Mouse (Mus musculus) layer of hippocampus, adult 11-12 months (tissue): Measurements from ENCODE around the gene Olfr996.
"Not testable (repeated sequence)": the region's sequence is repeated elsewhere in the genome, so short reads cannot be mapped to it uniquely, and the experiment has no call there.

Source experiments
- DNase-seq: peaks from one replicate; pipeline ENCODE4 v3.0.0; 2022; ENCODE audit warnings: low spot score

Gene Olfr996

GRCm38 (mm10) chr2:85578915-85579314 lies at the start of gene Olfr996:
Olfr996 (plus strand) TSS chr2:85579215.
- DNase-seq: no peak

GRCm38 (mm10) chr2:85532082-85532778 lies 46.8 kb upstream of the Olfr996 start:
- no peak for DNase-seq

DNA sequence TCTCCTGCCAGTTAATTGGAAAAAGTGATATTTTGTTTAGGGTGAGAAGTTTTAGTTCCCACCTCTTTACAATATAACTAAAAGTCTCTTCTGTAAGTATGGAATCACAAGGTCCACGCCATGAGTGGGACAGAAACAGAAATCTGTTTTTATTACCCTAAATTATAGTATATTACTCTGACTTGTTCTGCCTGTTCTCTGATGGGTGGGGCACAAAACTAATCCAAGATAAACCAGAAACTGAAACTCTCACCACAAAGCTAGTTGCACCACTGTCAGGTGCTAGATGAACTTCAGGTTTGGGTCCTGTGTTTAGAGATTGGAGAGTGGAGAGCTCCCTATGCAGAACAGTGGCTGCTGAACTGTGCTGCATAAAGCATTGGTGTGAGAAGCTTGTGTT lies 45.1 kb upstream of the Olfr996 start:
- no peak for DNase-seq

DNA sequence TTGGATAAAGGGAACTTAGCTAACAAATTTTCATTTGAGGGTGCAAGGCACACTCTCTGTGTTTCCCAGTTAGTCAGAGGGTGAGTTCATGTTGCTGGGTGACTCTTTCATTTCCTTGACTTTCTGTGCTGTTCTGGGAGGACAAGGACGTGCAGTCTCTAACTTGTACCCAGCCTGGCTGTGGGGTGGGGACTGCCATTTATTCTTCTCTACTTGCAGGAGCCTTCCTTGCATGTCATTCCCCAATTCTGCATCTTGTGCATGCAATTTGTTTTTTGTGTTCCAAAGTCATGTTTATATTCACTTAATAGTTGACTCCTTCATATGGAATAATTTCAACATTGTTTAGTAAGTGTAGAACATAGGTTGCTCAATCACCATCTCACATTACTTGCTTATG lies 24.2 kb upstream of the Olfr996 start:
- no peak for DNase-seq

DNA sequence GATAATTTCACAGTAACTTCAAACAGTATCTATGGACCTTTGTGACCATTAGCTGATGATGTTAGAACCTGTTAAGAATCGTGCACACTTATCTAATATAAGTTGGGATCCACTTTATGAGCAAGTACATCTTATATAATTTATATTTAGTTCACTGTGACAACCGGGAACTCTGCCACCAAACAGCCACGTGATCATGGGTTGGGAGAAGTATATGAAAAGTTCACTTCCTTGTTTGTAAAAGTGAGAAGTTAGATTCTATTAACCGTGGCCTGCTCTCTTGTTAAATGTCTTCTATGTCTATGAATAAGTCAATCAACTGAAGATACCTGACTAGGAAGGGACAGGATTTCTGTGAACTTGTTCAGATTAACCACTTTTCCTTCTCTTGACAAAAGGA lies 18.8 kb upstream of the Olfr996 start:
- DNase-seq: no peak

DNA sequence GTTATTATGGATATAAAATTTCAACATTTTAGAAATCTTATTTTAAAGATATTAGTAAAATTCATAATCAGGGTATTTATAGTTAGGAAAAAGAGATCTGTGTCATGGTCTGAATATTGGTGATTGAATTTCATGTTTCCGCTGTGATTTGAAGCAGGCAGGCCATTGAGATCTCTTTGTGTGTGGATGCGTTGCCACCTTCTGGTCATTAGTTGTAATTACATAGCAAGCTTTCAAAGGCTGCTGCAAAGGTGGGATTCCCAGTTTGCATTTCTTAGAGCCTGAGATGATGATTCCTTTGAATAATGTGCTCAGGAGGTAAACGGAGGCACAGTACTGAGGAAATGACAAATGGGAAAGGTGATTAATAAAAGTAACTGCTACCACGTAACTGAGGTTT lies 17.8 kb upstream of the Olfr996 start:
- peak; percentile 49 for DNase-seq

DNA sequence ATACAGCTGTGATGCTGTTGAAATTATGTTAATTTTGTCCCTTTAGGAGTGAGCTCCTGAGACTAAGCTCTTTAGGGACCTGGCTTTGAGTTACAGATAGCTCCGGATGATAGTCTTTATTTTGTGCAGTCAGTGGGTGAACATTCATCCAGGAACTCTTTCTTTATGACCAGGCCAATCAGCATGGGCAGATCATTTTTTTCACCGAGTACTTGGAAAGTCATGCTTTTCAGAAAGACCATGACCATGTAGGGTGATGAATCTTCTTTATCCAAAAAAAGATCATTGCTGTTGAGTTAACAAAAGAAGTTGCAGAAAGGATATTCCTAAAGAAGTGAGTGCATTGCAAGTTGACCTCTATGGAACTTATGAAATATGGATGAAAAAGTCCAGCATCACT lies 9.6 kb downstream of the Olfr996 start, which contains the start of gene Olfr998:
TSS of gene Olfr998 (plus strand) at position 301 of the 400 bp plus-strand sequence.
- DNase-seq: not testable (repeated sequence)

DNA sequence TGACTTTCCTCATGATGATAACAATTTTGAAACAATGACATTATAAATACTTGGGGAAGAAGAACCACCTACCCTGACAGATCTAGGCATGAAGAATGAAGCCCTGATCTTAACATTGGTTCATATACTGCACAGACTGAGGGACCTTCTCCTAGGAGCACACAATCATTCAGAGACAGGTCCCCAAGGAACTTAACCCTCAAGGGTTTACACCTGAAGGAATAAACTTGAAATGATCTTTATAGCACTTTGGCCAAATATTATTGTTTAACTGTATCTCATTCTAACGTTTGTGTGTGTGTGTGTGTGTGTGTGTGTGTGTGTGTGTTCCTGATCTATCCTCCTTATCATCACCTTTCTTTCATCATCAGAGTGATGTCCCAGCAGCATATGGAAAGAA lies 32.8 kb downstream of the Olfr996 start, which contains the start of gene Olfr1000:
TSS of gene Olfr1000 (minus strand) at position 101 of the 400 bp plus-strand sequence.
- no peak for DNase-seq
